Mouse (Mus musculus) kidney, adult 2 months (tissue): ENCODE results near the gene Gpr146. TPM values are rescaled to one million over a fixed set of nuclear protein-coding genes. Genes with fewer than 3 reads are reported as not detected.

Experiments
- DNase-seq: peaks from one replicate; pipeline ENCODE4 v3.0.0; 2021
- H3K27ac ChIP-seq: fragments of 200-500 bp; 2 replicates; pipeline ENCODE4 v1.5.1; 2012; ENCODE audit warnings: low read depth, low read length, control low read depth, inconsistent platforms; ENCODE audit not compliant: insufficient read depth
- H3K27me3 ChIP-seq: fragments of 200-500 bp; replicated peaks from 2 replicates; pipeline ENCODE4 v1.6.1; 2012; ENCODE audit warnings: mild to moderate bottlenecking, moderate library complexity, low read length, inconsistent platforms; ENCODE audit not compliant: control insufficient read depth, insufficient read depth
- H3K36me3 ChIP-seq: fragments of 200-500 bp; 2 replicates; pipeline ENCODE4 v1.6.1; 2012; ENCODE audit warnings: mild to moderate bottlenecking, moderate library complexity, low read length, inconsistent platforms; ENCODE audit not compliant: control insufficient read depth, insufficient read depth
- H3K4me1 ChIP-seq: fragments of 200-500 bp; 2 replicates; pipeline ENCODE4 v1.6.1; 2011; ENCODE audit warnings: low read length; ENCODE audit not compliant: control insufficient read depth, insufficient read depth
- H3K4me3 ChIP-seq: fragments of 200-500 bp; 2 replicates; pipeline ENCODE4 v1.5.1; 2011; ENCODE audit warnings: mild to moderate bottlenecking, low read depth, low read length, control low read depth; ENCODE audit not compliant: insufficient read depth
- CTCF ChIP-seq: fragments of 200-500 bp; conservative IDR thresholded peaks from 2 replicates; pipeline ENCODE4 v1.5.1; 2011; ENCODE audit warnings: low read depth, mild to moderate bottlenecking, control low read depth, low read length, moderate library complexity, mixed read lengths; ENCODE audit not compliant: insufficient read depth, insufficient read length
- POLR2A ChIP-seq: fragments of 200-500 bp; IDR thresholded peaks from one replicate; pipeline ENCODE4 v1.6.1; 2011; ENCODE audit warnings: low read depth, low read length, control low read depth
- WGBS: fragments of 180-500 bp; shearing (Covaris S2); methylation state at CpG from one replicate; pipeline ENCODE4 v1.1.7; 2018; 5-methylcytosine and 5-hydroxymethylcytosine counted together
- polyA plus RNA-seq: library from polyadenylated mRNA; depleted of rRNA; stranded (reverse); fragments of >200 nt; gene quantifications from 2 replicates; pipeline ENCODE4 v1.2.3, GENCODE M21; 2012; rRNA removed

Gpr146 gene
- polyA plus RNA-seq, 1 experiment, result 39.1 TPM

DNA sequence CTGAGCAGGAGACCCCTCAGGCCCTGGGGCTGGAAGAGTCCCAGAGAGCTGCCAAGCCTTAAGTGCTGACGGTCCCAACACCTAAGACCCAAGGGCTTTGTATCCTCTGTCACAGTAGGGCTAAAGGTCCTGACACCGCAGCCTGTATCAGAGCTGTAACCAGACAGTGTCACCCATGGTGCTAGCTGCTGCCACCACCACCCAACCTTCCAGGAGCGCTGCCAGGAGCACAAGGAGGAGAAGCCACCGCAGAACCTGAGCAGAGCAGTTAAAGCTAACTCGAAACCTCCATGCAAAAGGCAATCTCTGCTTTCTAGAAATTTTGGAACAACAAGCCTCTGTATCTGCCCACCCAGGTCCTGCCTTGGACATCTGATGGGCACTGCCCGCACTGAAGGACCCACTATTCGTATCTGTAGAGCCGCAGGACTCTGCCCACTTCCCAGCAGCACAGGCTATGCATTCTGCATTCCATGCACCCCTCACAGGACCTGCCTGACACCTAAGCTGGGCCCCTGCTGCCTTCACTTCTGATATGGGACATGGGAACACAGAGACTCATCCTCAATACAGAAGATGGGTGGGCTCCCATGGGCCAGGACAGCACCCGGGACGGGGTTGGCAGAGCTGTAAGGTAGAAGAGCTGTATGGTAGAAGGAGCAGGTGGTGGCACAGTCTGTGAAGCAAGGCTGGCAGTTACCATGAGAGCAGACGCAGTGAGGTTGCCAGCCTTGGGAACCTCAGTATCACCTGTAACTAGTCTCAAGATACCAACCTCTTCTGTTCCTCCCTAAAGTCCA is 63.6 kb downstream of the Gpr146 start:
- H3K4me3 ChIP-seq, result no peak overlapping the region
- no peaks in the 10 kb centered on the region for H3K4me1 ChIP-seq
- WGBS, result 91% methylated on average over 11 of the region's 11 CpGs
- H3K27ac ChIP-seq, result no peak overlapping the region
- no peaks in the 10 kb centered on the region for H3K36me3 ChIP-seq
- no peaks in the 10 kb centered on the region for H3K27me3 ChIP-seq
- DNase-seq, result no peak
- TF ChIP-seq CTCF (no peak), POLR2A (no peak)

DNA sequence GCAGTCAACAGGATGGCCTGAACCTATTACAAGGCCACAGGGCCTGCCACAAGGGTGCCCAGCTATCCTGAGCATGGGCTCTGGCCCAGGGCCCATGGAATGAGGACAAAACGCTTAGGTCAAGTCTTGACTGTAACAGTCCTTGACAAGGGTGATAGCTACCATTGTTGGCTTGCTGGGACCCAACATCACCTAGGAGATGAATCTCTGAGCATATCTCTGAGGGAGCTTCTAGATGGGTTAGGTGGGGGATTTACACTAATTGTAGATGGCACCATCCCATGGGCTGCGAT is 64.2 kb downstream of the Gpr146 start:
- Histone ChIP-seq H3K4me1 (no peaks in the 10 kb centered on the region), H3K4me3 (no peak overlapping the region), H3K27me3 (no peaks in the 10 kb centered on the region), H3K36me3 (no peaks in the 10 kb centered on the region), H3K27ac (no peak overlapping the region)
- no peak for DNase-seq
- TF ChIP-seq POLR2A, result no peak
- TF ChIP-seq CTCF, result no peak
- WGBS, result 97% methylated on average over 2 of the region's 2 CpGs

DNA sequence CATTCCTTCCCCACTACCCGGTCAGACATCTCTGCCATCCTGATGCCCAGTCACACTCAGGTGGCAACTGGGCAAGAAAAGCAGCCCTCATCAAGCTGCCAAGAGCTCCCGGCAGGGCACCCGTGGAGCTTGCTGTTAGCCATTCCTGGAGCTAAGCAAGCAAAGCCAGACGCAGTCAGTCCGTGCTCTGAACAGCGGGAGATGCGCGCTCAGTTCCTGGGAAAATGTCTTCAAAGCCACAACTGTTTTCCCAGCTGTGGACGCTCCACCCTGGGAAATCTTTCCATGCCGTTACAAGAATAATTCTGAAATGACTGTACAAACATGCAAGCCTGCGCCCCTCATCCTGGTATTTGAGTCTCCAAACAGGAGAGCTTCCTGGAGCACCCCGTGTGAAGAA is 64.9 kb downstream of the Gpr146 start:
- no peak overlapping the region for H3K27ac ChIP-seq
- 68% methylated on average over 12 of the region's 12 CpGs for WGBS

DNA sequence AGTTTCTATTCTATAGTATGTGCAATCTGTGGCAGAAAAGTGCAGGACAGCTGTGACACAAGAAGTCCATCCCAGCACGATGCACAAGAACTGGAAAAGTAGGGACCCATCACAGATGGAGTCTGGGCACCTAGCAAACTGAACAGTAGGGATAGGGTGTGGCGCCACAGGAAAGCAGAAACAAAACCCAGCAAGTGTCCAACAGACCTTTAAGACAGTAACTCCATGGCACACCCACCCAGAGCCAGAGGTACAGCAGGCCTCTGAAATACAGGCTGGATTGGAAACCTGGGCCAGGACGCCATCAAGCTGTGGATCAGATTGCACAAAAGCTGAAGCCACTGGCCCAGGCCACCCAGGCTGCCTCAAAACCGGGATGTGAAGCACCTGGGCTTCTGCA is 65.5 kb downstream of the Gpr146 start:
- H3K27me3 ChIP-seq, result no peaks in the 10 kb centered on the region
- no peak for DNase-seq
- TF ChIP-seq POLR2A (no peak), CTCF (no peak)
- no peaks in the 10 kb centered on the region for H3K36me3 ChIP-seq
- H3K4me1 ChIP-seq, result no peaks in the 10 kb centered on the region
- no peak overlapping the region for H3K27ac ChIP-seq
- no peak overlapping the region for H3K4me3 ChIP-seq
- 74% methylated on average over 4 of the region's 4 CpGs for WGBS

More for the DNA sequence above, 64.9 kb downstream of the Gpr146 start:
- Histone ChIP-seq H3K36me3 (no peaks in the 10 kb centered on the region), H3K4me1 (no peaks in the 10 kb centered on the region), H3K27me3 (no peaks in the 10 kb centered on the region), H3K4me3 (no peak overlapping the region)
- TF ChIP-seq POLR2A, result no peak
- TF ChIP-seq CTCF, result no peak
- DNase-seq, result no peak

DNA sequence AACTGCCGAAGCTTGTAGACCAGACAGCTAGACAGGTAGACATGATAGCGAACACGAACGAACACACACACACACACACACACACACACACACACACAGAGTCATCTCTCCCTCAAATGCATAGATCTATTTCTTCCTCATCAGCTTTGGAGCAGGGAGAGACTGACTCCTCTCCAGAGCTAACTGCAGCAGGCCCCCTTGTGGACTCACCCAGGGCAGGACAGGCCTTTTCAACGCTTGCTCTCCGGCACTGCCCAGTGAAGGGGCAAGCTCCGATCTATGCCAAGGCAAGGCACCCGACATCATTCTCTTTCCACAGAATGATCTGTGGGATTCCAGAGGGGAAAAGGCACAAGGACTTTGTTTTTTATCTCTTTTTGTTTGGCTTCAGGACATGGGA is 67.8 kb downstream of the Gpr146 start:
- no peaks in the 10 kb centered on the region for H3K4me1 ChIP-seq
- no peaks in the 10 kb centered on the region for H3K27me3 ChIP-seq
- no peak overlapping the region for H3K27ac ChIP-seq
- TF ChIP-seq POLR2A (no peak), CTCF (no peak; the same call in 1 of the 2 replicates)
- no peak overlapping the region for H3K4me3 ChIP-seq
- DNase-seq, result no peak
- no peaks in the 10 kb centered on the region for H3K36me3 ChIP-seq
- WGBS, result 76% methylated on average over 8 of the region's 8 CpGs

Other genes with a start within 250 kb of the Gpr146 start
- 6.4 and 7.1 TPM in 2 replicates for gene Prkar1b, start 227.7 kb upstream of the Gpr146 start, polyA plus RNA-seq
- 16.3 and 17.5 TPM in 2 replicates for gene Dnaaf5, start 227.5 kb upstream of the Gpr146 start, polyA plus RNA-seq
- gene Sun1, start 177.1 kb upstream of the Gpr146 start, polyA plus RNA-seq, result 40.0 and 41.0 TPM in 2 replicates
- 79.3 and 96.2 TPM in 2 replicates for gene Get4, start 125.4 kb upstream of the Gpr146 start, polyA plus RNA-seq
- gene Adap1, start 52.1 kb upstream of the Gpr146 start, polyA plus RNA-seq, result 29.5 and 34.2 TPM in 2 replicates
- 114 and 125 TPM in 2 replicates for gene Cox19, start 26.3 kb upstream of the Gpr146 start, polyA plus RNA-seq
- not detected in 2 replicates for gene Cyp2w1, start 25.1 kb upstream of the Gpr146 start, polyA plus RNA-seq
- gene C130050O18Rik, start 27.6 kb downstream of the Gpr146 start, polyA plus RNA-seq, result 3.0 and 4.3 TPM in 2 replicates
- gene Gper1, start 45.5 kb downstream of the Gpr146 start, polyA plus RNA-seq, result 2.7 and 3.8 TPM in 2 replicates
- 4.8 and 6.0 TPM in 2 replicates for gene 3110082I17Rik, start 82.8 kb downstream of the Gpr146 start, polyA plus RNA-seq
- 11.8 and 12.4 TPM in 2 replicates for gene Zfand2a, start 106.9 kb downstream of the Gpr146 start, polyA plus RNA-seq
- gene Uncx, start 165.8 kb downstream of the Gpr146 start, polyA plus RNA-seq, result 1.1 and 1.5 TPM in 2 replicates